Mouse (Mus musculus) liver, embryonic 14.5 days (tissue): ENCODE data around the gene Apoe.

ENCODE experiments used
- CTCF ChIP-seq: IDR thresholded peaks from 2 replicates; pipeline ENCODE4 v1.5.1; 2016; ENCODE audit warnings: antibody characterized with exemption, low read depth, control low read depth
- EP300 ChIP-seq: IDR thresholded peaks from 2 replicates; pipeline ENCODE4 v1.6.1; 2016; ENCODE audit warnings: antibody characterized with exemption, low read depth

DNA sequence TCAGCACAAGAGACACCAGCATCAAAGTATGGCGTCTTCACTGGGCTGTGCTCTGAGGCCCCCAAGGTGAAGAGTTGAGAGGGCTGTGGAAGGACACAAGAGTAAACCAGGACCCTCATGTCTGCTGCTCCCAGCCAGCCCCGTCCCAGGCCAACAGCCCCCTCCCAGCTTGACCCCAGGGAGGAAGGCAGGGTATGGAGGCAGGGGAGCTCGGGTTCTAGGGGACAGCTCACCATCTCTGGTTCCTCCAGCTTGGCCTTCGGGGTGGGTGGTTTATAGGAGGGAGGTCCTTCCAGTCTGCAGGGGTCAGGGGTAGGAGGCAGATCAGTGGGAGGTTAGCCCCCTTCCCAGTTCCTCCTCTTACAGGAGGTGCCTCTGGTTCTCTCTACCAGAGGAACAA lies 20.2 kb upstream of the Apoe start:
- TF ChIP-seq CTCF, result no peak
- no peak for TF ChIP-seq EP300
